Mouse (Mus musculus) neural tube, embryonic 14.5 days (tissue): Measurements from ENCODE around the gene Vwa5b1. TPM values are rescaled to one million over a fixed set of nuclear protein-coding genes. Genes with fewer than 3 reads are reported as not detected.

Experiments used
- ATAC-seq: fragments of 200-750 bp; cut with Nextera tagmentation; 2 replicates; pipeline ENCODE4 v1.8.0; 2017; ENCODE audit warnings: low read depth, mild to moderate bottlenecking, moderate TSS enrichment, moderate library complexity
- H3K27ac ChIP-seq: fragments of 300-500 bp; sonication (generic); 2 replicates; pipeline ENCODE4 v1.5.1; 2014; ENCODE audit warnings: low read depth, mild to moderate bottlenecking, control low read depth, low read length, moderate library complexity, mixed read lengths
- H3K27me3 ChIP-seq: fragments of 300-500 bp; sonication (generic); 2 replicates; pipeline ENCODE4 v1.6.1; 2014; ENCODE audit warnings: low read length; ENCODE audit not compliant: control insufficient read depth, insufficient read depth
- H3K36me3 ChIP-seq: fragments of 300-500 bp; sonication (generic); 2 replicates; pipeline ENCODE4 v1.6.1; 2014; ENCODE audit warnings: low read length, mixed read lengths; ENCODE audit not compliant: control insufficient read depth, insufficient read depth
- H3K4me1 ChIP-seq: fragments of 300-500 bp; sonication (generic); 2 replicates; pipeline ENCODE4 v1.6.1; 2014; ENCODE audit warnings: low read length; ENCODE audit not compliant: control insufficient read depth, insufficient read depth
- H3K4me2 ChIP-seq: fragments of 300-500 bp; sonication (generic); 2 replicates; pipeline ENCODE4 v1.6.1; 2014; ENCODE audit warnings: mild to moderate bottlenecking, low read depth, low read length, control low read depth
- H3K4me3 ChIP-seq: fragments of 300-500 bp; sonication (generic); 2 replicates; pipeline ENCODE4 v1.5.1; 2014; ENCODE audit warnings: low read depth, low read length, control low read depth, mixed read lengths
- H3K9ac ChIP-seq: fragments of 300-500 bp; sonication (generic); replicated peaks from 2 replicates; pipeline ENCODE4 v1.6.1; 2014; ENCODE audit warnings: low read depth, mild to moderate bottlenecking, control low read depth, low read length, mixed read lengths
- H3K9me3 ChIP-seq: fragments of 300-500 bp; sonication (generic); 2 replicates; pipeline ENCODE4 v1.6.1; 2016; ENCODE audit warnings: low read length; ENCODE audit not compliant: control insufficient read depth
- WGBS: fragments of 180-500 bp; shearing (Covaris S2); extraction: QIAGEN DNeasy Blood & Tissue Kit; methylation state at CpG from one replicate; pipeline ENCODE4 v1.1.7; 2014; 5-methylcytosine and 5-hydroxymethylcytosine counted together
- polyA plus RNA-seq: library from polyadenylated mRNA; unstranded; fragments of >200 nt; fragmentation: Nextera tagmentation; extraction: Ambion mirVana; gene quantifications from 2 replicates; pipeline ENCODE4 v1.2.1, GENCODE M21; 2014

The Vwa5b1 gene
- polyA plus RNA-seq, 1 experiment from 2014 or later = 0.80 TPM

GRCm38 (mm10) chr4:138597904-138598347 lies 37.8 kb downstream of the Vwa5b1 start:
- Histone ChIP-seq H3K9me3 (no peaks in the 10 kb centered on the region), H3K27ac (peak overlapping the region; percentile 57), H3K27me3 (no peaks in the 10 kb centered on the region), H3K4me2 (0 out of 2 replicates have a peak overlapping the region, but pooled peaks have one; percentile 14), H3K36me3 (no peaks in the 10 kb centered on the region), H3K4me1 (peaks cover 16% of the 10 kb centered on the region), H3K4me3 (no peak overlapping the region), H3K9ac (no peak overlapping the region)
- ATAC-seq = peak; percentile 83
- WGBS = 7% methylated on average over 7 of the region's 7 CpGs

GRCm38 (mm10) chr4:138596391-138597130 lies 39.1 kb downstream of the Vwa5b1 start:
- WGBS = 39% methylated on average over 12 of the region's 12 CpGs
- no peak overlapping the region for H3K4me2 ChIP-seq
- H3K27ac ChIP-seq = peak overlapping the region; percentile 57; the same call in 1 of the 2 replicates
- no peak overlapping the region for H3K4me3 ChIP-seq
- no peak for ATAC-seq
- H3K27me3 ChIP-seq = no peaks in the 10 kb centered on the region
- no peaks in the 10 kb centered on the region for H3K9me3 ChIP-seq
- peaks cover 16% of the 10 kb centered on the region for H3K4me1 ChIP-seq
- H3K9ac ChIP-seq = no peak overlapping the region
- H3K36me3 ChIP-seq = no peaks in the 10 kb centered on the region

GRCm38 (mm10) chr4:138584946-138585345 lies 50.7 kb downstream of the Vwa5b1 start:
- Histone ChIP-seq H3K9ac (no peak overlapping the region), H3K4me3 (no peak overlapping the region), H3K36me3 (no peaks in the 10 kb centered on the region), H3K4me2 (no peak overlapping the region), H3K4me1 (no peaks in the 10 kb centered on the region), H3K27me3 (no peaks in the 10 kb centered on the region), H3K9me3 (no peaks in the 10 kb centered on the region), H3K27ac (no peak overlapping the region)
- no peak for ATAC-seq

GRCm38 (mm10) chr4:138582446-138582845 lies 53.2 kb downstream of the Vwa5b1 start:
- H3K27ac ChIP-seq = no peak overlapping the region
- H3K9ac ChIP-seq = no peak overlapping the region
- 85% methylated on average over 4 of the region's 4 CpGs for WGBS
- no peak overlapping the region for H3K4me3 ChIP-seq
- no peaks in the 10 kb centered on the region for H3K36me3 ChIP-seq
- no peak for ATAC-seq
- H3K4me1 ChIP-seq = no peaks in the 10 kb centered on the region
- H3K9me3 ChIP-seq = no peaks in the 10 kb centered on the region
- H3K4me2 ChIP-seq = no peak overlapping the region
- H3K27me3 ChIP-seq = no peaks in the 10 kb centered on the region

GRCm38 (mm10) chr4:138578406-138578805 lies 57.3 kb downstream of the Vwa5b1 start:
- Histone ChIP-seq H3K27ac (no peak overlapping the region), H3K9ac (no peak overlapping the region), H3K27me3 (no peaks in the 10 kb centered on the region), H3K4me3 (no peak overlapping the region), H3K4me2 (no peak overlapping the region), H3K9me3 (no peaks in the 10 kb centered on the region), H3K4me1 (0 out of 2 replicates have a peak, but pooled peaks cover 3% of the 10 kb centered on the region), H3K36me3 (no peaks in the 10 kb centered on the region)
- WGBS = 82% methylated on average over 19 of the region's 19 CpGs
- ATAC-seq = no peak

- H3K4me2 ChIP-seq = no peak overlapping the region
- no peak for ATAC-seq
- H3K4me3 ChIP-seq = no peak overlapping the region
- H3K36me3 ChIP-seq = no peaks in the 10 kb centered on the region
- H3K27ac ChIP-seq = no peak overlapping the region
- 0 out of 2 replicates have a peak, but pooled peaks cover 3% of the 10 kb centered on the region for H3K4me1 ChIP-seq
- H3K9me3 ChIP-seq = no peaks in the 10 kb centered on the region
- 66% methylated on average over 3 of the region's 4 CpGs for WGBS
- H3K27me3 ChIP-seq = no peaks in the 10 kb centered on the region
- no peak overlapping the region for H3K9ac ChIP-seq
These were observed 59.0 kb downstream of the Vwa5b1 start for GRCm38 (mm10) chr4:138576661-138577060.

- no peak for ATAC-seq
These were observed 60.7 kb downstream of the Vwa5b1 start for GRCm38 (mm10) chr4:138574800-138575606.

GRCm38 (mm10) chr4:138569928-138570327 lies 65.8 kb downstream of the Vwa5b1 start:
- no peaks in the 10 kb centered on the region for H3K36me3 ChIP-seq
- H3K27ac ChIP-seq = no peak overlapping the region
- H3K9me3 ChIP-seq = no peaks in the 10 kb centered on the region
- ATAC-seq = no peak
- WGBS = 72% methylated on average over 11 of the region's 11 CpGs
- no peak overlapping the region for H3K4me2 ChIP-seq
- H3K27me3 ChIP-seq = no peaks in the 10 kb centered on the region
- H3K9ac ChIP-seq = no peak overlapping the region
- H3K4me1 ChIP-seq = 0 out of 2 replicates have a peak, but pooled peaks cover 3% of the 10 kb centered on the region
- H3K4me3 ChIP-seq = no peak overlapping the region

More at GRCm38 (mm10) chr4:138574800-138575606, 60.7 kb downstream of the Vwa5b1 start:
- H3K27me3 ChIP-seq = no peaks in the 10 kb centered on the region
- no peaks in the 10 kb centered on the region for H3K36me3 ChIP-seq
- H3K4me2 ChIP-seq = no peak overlapping the region
- H3K9ac ChIP-seq = no peak overlapping the region
- H3K4me3 ChIP-seq = no peak overlapping the region
- WGBS = 47% methylated on average over 13 of the region's 13 CpGs
- peak overlapping the region; percentile 29; the same call in 1 of the 2 replicates for H3K27ac ChIP-seq
- 0 out of 2 replicates have a peak, but pooled peaks cover 3% of the 10 kb centered on the region for H3K4me1 ChIP-seq
- H3K9me3 ChIP-seq = no peaks in the 10 kb centered on the region

- WGBS = 64% methylated on average over 2 of the region's 2 CpGs
- no peak overlapping the region for H3K27ac ChIP-seq
- H3K4me2 ChIP-seq = no peak overlapping the region
- H3K9me3 ChIP-seq = no peaks in the 10 kb centered on the region
- H3K4me3 ChIP-seq = no peak overlapping the region
- no peaks in the 10 kb centered on the region for H3K27me3 ChIP-seq
- no peaks in the 10 kb centered on the region for H3K4me1 ChIP-seq
- ATAC-seq = no peak
- H3K9ac ChIP-seq = no peak overlapping the region
- no peaks in the 10 kb centered on the region for H3K36me3 ChIP-seq
These were observed 67.4 kb downstream of the Vwa5b1 start for GRCm38 (mm10) chr4:138568275-138568674.
